Mouse (Mus musculus) cerebellum, postnatal 4 days (tissue): ENCODE measurements around the gene Mast4.
"Not testable (repeated sequence)": the region's sequence is repeated elsewhere in the genome, so short reads cannot be mapped to it uniquely, and the experiment has no call there.

ENCODE experiments used
- DNase-seq, 2 experiments: peaks; one replicate each; pipeline ENCODE4 v3.0.0; 2022; ENCODE audit warnings: low spot score in 2 of 2, mixed read lengths in 1 of 2

Gene Mast4

DNA sequence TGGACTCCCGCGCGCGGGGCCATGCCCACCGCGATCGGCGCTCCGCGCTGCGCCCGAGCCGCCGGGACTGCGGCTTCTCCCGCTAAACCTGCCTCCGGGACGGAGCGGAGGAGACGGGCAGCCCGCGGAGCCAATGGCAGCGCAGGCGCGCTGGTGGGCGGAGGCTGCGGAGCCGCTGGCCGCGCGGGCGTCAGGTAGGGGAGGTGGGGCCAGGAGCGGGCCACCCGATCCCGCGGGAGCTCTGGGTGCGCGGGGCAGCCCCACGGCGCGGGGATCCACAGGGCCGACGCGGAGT is at the start of gene Mast4:
Gene Mast4, minus strand, starts transcription at position 106 of the 295 bp plus-strand sequence.
- DNase-seq = peak; percentile 69 to 85

DNA sequence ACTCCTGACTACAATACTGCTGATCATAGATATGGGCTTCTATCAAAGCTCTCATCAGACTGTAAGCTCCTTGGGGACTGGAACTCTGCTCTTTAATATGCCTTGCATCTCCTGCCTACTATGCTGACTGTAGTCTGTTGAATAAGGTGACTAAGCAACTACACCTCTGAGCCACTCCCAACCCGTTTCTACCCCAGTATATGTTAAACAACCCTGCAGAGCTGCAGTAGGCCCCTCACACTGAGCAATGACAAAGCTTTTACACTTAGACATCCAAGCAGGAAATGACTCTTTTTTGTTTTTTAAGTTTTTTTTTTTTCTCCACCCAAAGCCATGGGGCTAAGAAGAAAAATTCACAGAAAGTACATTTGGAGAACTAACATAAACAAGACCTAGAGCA is 40.2 kb upstream of the Mast4 start:
- DNase-seq = no peak

DNA sequence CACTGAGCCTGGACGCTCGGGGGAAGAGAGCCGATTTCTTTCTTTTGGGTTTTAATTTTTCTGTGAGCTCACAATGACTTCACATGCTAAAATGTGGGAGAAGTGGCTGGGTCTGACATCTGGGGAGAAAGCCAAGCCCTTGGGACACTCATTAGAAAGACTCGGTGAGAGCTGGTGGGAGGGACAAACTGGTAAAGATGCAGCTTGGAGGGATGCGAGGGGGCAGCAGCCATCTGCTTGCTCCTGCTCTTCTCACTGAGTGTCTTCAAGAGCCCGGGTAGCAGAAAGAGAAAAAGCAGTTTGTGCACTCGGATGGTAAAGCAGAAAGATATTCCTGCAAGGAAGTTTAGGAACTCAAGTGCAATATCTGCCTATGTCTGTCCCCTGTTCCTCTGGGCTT is 34.9 kb upstream of the Mast4 start:
- DNase-seq = no peak

DNA sequence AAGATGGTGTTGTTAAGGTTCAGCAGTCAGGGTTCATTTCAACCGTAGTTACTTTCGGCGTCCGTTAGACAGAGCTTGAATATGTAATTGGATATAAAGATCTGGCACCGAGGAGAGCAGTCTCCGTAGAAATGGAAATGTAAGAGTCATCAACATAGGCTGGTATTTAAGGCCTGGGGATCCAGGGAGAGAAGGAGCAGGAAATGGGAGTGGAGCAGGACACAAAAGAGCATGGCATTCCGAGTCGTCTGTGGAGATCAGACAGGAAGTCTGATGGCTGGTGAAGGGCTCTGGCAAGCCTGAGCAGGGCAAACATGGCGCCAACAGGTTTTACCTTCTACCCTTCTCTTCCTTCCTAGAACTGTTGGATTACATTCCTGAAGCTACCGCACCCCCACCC is 28.9 kb upstream of the Mast4 start:
- DNase-seq = no peak

DNA sequence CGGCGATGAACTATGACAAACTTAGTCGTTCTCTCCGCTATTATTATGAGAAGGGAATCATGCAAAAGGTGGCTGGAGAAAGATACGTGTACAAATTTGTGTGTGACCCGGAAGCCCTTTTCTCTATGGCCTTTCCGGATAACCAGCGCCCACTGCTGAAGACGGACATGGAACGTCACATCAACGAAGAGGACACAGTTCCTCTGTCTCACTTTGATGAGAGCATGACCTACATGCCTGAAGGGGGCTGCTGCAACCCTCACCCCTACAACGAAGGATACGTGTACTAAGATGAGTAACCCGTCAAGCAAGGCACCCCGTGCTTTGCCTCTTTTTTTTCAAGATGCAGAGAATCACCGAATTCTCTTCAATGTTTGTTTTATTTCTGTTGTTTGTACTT is 23.1 kb upstream of the Mast4 start:
- not testable (repeated sequence) for DNase-seq

DNA sequence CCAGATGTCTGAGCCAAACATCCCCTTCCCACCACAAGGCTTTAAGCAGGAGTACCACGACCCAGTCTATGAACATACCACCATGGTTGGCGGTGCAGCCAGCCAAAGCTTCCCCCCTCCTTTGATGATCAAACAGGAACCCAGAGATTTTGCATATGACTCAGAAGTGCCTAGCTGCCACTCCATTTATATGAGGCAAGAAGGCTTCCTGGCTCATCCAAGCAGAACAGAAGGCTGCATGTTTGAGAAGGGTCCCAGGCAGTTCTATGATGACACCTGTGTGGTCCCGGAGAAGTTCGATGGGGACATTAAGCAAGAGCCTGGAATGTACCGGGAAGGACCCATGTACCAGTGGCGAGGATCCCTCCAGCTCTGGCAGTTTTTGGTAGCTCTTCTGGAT is 22.6 kb upstream of the Mast4 start:
- not testable (repeated sequence) for DNase-seq

DNA sequence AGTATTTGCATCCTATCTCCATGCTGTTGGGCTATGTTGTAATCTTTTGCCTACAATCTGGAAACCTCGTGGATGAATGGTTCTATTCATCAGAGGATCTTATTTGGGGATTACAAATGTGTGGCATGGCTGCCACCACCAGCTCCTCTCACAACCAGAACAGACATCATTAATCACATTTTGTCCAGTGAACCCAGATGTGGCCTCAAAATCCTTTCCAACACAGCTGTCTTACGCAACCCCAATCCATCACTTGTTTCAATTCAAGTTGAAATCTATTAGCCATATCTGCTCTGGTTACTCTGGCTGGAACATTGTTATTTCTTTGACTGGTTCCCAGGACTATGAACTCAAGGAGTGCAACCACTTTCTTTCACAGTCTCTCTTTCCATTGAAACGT is 20.4 kb upstream of the Mast4 start:
- DNase-seq = no peak

DNA sequence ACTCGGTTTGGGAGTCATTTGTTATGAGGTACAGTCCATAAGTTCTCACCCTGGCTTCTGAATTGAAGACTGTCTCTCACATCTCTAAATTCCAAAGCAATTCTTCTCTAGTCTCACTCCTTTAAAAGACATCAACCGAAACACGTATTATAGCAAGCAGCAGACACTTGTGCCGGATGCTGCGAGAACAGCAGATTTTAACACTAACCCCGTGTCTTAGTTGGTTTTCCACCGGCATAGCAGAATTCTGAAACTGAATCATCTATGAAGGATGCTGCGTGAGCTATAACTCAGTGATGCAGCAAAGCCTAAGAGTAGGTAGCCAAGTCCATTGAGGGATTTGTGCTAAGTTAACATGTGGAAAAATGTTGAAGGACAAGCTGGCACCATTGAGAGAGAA is 10.5 kb upstream of the Mast4 start:
- DNase-seq = no peak

DNA sequence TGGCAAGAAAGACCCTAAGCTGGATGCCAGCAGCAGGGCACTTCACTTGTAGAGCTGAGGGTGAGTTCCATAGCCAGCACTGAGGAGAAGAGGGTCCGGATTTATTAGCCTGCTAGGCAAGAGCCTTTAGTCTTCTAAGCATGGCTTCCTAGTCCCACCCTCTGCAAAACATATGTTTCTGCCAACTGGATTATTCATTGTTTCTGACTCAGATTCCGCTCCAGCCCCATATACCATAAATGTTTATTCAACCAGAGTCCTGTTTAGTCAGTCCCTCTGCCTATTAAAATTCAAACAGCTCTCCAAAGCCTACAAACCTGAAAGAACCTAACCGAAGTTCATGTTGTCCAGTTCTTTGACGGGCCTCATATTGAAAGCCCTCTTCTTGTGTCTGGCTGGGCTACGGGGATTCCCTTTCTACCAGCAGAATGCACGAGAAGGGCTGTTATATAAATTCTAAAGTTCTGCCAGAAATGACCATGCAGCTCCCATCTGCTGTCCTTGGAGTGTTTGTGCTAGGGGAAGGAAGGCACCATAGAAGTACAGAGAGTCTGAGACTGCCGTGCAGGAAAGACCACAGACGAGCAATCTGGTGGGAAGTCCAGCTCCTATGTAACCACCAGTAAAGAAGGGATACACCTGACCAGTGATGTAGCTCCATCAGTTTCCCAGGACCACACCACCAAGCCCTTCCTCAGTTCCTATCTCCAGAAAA is 9.9 kb upstream of the Mast4 start:
- no peak for DNase-seq

DNA sequence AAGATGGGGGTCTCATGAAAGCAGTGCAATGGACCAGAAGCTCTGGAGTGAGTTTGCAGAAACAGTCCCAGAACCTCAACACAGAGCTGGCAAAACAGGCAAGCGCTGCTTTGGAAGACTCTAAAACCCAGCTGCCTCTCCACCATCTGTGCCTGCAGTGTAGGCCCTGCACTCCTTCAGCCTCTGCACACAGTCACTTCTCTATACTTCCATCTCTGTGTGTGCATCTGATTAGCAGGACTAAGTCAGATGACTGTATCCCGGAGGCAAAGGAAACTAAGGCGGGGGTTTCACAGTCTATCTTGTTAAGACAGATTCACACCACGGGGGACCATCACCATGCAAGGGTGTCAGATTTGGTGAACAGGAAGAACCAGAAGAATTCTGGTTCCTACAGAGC is 6.7 kb upstream of the Mast4 start:
- DNase-seq = no peak

DNA sequence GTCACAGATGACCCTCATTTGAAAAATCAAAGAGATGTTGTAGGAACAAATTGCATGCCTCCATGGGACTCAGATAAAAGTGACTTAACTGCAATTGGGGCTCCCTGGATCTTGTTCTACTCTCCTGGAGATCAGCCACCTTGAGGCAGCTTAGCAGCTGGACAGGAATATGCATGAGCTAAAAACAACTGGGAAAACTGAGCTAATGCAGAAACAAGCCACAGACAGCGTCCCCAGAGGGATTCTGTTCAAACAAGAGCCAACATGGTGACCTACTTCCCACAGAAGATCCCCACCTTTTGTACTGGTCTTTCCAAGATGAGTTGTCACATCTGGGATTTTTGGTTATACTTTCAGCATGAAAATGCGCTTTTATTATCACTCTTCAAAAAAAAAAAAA is 4.3 kb upstream of the Mast4 start:
- DNase-seq = no peak

DNA sequence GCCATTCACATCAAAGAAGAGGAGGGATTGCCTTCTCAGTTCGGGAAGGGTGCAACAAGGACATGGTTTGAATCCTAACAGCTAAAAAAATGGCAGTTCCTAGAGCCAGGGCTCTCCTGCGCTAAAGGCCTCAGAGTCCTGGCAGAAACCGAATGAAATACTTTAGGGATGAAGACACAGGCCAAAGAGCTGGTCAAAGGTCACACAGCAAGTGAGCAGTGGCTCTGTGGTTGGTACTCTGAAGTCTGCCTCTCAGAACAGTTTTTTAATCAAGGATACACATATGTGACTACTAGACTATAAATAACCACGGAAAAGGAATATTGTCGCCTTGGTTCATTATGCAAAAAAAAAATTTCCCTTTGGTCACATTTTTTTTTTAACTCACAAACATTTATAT is 1.9 kb upstream of the Mast4 start:
- no peak for DNase-seq

DNA sequence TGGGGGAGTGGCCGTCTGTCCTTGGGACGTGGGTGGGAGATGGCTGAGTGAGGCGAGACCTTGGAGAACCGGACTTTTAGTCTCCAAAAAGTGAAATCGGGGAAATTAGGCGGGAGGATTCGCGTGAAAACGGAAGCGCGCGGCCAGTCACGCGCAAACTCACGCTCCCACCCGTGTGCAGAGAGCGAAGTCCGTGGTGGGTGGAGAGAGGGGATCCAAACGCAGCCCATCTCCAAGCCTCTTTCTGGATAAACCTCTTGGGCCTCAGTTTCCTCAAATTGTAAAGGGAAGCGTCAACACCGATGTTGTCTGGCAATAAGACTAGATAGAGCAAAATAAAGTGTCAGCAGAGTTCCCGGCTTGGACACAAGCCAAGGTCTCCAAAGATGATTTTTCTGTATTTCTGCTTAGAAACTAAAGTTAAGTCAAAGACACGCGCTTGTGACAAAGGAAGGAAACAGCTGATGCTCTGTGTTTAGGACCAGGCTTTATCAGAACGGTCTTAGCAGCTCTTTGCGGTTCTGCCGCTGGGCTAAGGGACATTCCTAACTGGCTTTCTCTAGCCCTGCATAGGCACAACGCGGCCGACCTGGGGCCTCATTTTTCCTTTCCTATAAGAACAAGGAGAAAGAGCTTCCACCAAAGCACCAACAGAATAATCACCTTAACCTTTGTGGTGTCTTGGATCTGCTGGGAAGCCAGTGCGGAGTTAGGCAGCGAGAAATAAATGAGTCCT is 594 bp upstream of the Mast4 start:
- DNase-seq = no peak

DNA sequence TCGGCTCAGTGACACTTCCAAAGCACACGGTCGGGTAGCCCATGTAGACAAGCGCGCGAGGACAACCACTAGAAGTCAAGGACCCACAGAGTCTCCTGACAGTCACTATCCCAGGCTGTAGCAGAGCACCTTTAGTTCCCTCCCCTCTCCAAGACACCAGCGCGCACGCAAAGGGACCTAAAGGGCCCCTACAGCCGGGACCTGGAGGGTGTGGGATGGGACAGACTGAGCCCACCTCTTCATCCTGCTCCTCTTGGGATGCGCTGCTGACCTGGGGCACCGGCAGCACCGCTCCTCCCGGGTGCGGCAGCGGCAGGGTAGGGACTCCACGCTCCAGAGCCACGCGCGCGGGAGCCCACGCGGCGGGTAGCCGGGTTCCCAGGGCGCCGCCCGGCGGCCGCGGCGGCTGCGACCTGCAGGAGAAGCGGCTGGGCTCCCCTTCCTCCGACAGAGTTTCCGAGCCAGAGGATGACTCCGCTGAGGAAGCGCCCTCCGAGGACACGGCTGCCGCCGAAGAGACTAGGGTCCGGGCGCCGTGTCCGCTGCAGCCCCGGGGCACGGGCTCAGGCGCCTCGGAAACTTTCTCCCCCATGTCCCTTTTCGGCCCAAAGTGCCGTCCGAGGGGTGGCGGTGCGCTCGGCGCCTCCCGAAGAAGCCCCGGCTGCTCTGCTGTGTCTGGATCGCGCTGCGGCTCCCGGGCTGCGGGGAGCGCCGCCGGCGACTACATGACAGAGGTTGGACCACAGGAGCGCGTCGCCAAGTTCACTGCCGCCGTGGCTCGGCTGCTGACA is 501 bp downstream of the Mast4 start:
- DNase-seq = peak in 1 of 2 experiments; percentile 24

DNA sequence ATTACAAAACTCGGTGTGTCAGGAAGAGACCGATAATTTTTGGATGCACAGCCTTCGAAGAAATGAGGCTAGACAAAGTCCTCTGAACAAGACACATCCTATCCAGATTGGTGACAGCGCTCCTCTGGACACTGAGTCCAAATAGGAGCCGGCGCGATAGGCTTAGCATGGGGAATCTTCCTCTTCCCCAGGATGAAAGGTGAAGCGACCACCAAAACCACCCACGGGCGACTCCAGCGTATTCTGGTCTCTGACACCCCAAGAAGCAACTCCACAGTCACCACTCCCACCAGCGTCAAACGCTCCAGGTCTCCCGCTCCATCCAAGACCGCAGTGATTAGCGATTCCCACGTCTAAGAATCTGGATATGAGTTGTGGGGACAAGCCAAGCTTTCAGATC is 1.1 kb downstream of the Mast4 start:
- DNase-seq = no peak

DNA sequence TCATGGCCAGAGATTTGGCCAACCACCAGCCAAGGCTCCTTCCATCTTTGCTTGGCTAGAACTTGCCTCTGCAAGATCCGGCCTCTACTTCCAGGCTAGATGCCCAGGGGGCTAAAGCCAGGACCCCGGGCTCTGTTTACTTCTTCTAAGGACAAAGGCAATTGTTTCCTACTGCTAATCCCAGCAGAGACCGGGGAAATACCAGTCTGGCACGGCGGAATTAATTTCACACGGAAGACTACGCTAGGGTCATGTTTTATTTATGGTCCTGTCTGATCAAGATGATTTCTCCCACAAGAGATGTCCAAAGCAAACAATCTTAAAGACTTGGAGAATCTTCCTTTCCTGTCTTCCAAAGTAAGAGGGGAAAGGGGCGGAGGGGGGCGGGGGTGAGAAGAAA is 1.6 kb downstream of the Mast4 start:
- DNase-seq = no peak

DNA sequence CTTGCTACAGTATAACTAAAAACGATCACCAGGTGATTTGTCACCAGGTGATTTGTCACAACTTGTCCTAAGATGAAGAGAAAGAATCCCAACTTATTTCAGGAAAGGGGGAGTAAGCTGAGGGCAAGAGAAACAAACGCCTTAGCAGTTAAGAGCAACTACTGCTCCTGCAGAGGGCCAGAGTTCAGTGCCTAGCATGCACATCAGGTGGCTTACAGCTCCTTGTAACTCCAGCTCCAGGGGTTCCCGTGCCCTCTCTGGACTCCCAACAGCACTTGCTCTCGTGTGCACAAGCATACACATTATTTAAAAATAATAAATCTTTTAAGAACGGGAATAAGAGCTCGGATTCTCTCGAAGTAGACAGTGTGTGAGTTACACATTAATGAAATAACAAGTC is 3.2 kb downstream of the Mast4 start:
- no peak for DNase-seq

DNA sequence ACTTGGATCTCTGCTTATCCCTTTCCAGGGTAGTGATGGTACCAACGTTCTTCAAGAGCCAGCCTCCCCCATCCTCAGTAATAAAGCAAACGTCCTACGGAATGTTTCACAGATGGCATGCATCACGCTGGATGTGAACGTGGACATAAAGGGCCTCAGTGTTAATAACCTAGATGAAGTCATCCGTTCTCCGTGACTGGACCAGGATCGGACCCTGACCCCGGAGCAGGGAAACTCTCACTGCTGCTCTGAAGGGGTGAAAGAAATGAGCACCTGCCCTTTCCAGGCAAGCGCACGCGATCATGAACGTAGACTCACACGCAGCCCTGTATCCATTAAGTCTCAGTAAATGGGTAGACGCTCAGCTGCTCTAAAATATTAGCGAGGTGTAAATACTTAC is 6.0 kb downstream of the Mast4 start:
- DNase-seq = no peak

DNA sequence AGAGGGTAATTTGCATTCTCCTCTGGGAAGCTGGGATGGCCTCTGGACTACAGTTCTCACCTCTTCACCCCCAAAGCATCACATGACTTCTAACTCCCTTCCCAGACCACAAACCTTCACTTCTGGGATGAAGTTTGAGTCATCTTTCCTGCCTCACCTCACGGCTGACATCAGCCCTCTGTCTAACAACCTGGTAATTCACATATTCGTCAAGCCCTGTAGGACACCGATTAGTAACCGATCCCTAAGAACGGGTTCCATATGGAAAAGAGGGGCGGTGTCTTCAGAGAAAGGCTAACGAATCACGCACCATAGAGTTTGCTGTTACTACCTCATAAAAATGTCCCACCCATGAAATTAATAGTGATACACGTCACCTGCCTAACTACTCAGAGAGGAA is 6.5 kb downstream of the Mast4 start:
- no peak for DNase-seq

DNA sequence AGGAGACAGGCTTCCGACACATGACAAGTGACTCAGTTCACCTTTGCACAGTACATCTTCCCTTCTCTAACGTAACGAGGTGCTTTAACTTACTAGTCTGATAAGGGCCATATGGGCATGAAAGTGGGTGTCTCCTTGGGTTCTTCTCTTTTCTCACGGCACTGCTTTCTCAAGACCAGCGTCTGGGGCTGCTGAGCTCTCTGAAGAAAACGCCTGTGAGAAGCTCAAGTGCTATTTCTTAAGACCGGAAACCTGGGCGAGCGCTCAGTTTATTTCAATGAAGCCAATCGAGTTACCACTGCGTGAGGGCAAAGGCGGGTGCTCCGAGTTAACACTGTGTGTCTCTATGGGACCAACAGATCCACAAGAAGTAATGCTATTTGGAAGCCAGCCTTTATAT is 8.1 kb downstream of the Mast4 start:
- DNase-seq = no peak

DNA sequence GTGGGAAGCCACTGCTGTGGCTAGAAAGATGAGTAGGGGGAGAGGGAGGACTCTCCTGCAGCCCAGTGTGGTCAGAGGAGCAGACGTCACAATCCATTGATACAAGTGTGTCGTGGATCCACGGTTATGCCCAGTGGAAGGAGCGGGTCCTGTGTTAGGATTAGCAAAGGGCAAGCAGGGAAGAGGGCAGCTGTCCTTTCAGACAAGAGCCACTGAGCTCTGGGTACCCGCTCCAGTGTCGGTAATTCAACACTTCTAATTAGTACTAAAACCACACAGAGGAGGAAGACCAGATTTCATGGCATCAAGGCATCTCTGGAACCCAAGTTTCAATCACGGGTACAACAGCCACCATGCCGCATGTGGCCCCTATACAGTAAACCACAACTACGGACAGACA is 14.4 kb downstream of the Mast4 start:
- DNase-seq = no peak

DNA sequence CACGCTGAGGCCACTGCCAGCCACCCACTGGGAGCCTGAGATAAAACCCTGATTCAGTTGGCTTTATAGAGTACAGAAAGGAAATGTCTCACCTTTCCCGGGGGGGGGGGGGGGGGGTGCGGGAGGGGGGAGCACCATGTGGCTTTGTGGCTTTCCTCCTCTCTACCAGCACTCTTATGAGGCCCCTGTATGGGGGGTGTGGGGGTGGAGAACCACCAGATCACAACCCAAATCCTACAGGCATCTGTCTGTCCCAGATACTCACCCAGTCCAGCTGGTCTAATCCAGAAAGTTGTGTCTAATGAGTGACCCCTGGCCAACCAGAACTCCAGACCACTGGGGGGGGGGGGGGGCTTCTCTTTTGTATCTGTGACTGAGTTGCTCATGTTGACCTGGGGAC is 15.0 kb downstream of the Mast4 start:
- DNase-seq = no peak

DNA sequence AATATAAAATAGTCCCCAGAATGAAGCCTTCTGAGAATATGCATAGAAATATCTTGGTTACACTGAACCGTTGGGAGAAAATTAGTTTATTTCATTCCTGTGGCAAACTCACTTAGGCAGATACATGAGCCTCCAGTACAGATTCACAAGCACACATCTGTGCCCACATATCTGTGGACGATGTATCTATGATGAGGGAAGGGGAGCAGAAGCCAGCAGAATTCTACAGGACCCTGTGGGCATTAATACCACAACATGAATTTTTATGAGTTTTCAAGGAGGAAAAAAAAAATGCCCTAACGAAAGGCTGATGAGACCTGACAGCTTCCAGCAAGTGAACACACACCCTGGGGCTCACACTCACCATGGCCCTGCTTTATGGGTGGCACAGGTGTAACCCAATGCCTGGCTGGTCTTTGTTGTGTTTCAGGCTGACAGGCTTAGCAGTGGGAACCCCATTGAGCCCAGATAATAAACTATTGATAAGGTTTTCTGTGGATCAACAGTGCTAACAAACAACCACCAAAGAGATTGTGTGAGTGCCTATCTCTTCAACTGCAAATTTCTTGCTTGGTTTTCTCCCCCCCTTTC is 17.4 kb downstream of the Mast4 start:
- no peak for DNase-seq
